Mouse (Mus musculus) kidney, adult 11 months (tissue): Measurements from ENCODE around the gene Numbl.

ENCODE experiments used
- DNase-seq: peaks from one replicate; pipeline ENCODE4 v3.0.0; 2022

The Numbl gene

DNA sequence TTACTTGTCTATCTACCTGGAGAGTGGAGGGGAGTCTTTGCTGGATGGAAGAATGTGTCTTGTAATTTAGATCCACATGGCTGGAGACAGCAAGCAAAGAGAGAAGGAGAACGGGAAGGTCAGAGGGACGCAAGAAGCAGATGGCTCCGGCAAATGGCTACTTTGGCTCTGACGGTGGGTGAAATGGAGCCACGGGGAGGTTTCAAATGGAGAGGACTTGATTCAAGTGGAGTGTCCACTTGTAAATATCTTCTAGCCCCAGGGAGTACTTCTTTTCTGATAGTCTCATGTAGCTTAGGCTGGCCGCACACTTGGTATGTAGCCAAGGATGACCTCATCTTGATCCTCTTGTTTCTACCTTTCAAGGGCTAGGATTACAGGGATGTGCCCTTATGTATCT is 40.6 kb downstream of the Numbl start:
- no peak for DNase-seq

DNA sequence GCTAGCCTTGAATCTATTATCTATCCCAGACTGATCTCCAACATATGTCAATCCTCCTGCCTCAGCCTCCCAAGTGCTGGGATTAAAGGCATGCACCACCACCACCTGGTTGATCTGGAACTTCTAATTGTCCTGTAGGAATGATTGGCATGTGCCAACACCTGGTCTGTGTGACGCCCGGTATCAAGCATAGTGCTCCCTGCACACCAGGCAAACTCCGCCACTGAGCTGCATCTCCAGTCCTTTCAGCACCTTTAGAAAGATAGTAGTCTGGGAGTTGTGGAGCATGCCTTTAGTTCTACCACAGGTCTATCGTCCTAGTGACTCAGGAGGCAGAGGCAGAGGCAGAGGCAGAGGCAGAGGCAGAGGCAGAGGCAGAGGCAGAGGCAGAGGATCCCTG is 42.1 kb downstream of the Numbl start:
- DNase-seq, result no peak

DNA sequence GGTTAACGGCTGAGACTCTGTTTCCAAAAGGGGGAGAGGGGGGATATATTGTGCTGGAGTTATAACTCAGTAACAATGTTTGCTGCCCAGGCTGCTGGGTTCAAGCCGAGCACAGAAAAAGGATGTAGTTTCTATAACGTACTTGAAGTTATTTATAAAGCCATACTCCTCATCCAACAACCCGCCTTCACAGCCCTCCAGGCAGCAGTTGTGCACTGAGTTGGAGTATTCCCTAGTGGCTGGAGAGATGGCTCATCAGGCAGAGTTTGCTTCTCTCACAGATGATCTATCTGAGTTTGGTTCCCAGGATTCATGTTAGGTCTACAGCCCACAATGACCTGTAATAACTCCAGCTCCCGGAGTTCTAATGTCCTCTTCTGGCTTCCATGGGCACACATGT is 42.6 kb downstream of the Numbl start:
- no peak for DNase-seq

DNA sequence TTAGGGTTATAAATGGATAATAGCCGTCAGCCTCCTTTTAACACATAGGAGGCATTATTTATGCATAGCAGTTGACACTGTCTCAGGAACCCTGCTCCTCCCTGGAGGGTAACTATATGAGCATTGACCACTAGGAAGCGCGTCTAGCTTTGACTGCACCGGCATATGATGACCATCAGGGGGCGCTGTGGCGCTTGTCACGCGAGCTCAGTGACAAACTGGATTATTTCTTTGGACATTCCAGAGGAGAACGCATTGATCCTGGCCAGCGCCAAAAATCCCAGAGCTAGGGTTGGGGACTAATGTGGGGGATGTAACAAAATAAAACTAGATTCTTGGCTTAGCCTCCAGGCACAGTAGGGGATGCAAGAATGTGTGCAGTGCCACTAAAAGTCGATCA is 43.9 kb downstream of the Numbl start:
- peak; percentile 54 for DNase-seq

DNA sequence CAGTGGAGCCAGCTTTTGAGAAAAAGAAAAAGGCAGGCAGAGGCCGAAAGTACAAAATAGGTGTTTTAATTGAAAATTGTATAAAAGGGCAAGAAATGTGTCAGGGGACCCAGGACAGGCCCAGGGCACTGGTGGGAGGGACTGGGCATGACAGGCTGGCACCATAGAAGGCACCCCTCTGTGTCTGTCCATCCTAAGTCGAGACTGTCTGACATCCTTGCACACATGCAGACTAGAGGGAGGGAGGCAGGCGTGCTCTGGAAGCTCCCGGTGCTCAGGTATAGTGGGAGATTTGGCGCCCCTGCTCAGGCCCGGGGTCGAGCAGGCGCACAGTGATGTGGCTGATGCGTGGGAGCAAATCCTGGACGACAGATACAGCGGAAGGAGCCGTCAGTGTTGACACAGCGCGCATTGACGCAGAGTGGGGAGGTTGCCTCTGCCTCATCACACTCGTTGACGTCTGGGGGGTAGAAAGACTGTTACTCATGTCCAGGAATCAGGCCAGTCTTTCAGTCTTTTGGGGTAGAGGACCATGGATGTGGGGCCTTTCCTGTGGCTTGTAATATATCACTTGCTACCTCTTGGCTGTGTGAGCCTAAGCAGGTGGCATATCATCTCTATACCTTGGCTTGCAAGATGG is 47.0 kb downstream of the Numbl start:
- no peak for DNase-seq

DNA sequence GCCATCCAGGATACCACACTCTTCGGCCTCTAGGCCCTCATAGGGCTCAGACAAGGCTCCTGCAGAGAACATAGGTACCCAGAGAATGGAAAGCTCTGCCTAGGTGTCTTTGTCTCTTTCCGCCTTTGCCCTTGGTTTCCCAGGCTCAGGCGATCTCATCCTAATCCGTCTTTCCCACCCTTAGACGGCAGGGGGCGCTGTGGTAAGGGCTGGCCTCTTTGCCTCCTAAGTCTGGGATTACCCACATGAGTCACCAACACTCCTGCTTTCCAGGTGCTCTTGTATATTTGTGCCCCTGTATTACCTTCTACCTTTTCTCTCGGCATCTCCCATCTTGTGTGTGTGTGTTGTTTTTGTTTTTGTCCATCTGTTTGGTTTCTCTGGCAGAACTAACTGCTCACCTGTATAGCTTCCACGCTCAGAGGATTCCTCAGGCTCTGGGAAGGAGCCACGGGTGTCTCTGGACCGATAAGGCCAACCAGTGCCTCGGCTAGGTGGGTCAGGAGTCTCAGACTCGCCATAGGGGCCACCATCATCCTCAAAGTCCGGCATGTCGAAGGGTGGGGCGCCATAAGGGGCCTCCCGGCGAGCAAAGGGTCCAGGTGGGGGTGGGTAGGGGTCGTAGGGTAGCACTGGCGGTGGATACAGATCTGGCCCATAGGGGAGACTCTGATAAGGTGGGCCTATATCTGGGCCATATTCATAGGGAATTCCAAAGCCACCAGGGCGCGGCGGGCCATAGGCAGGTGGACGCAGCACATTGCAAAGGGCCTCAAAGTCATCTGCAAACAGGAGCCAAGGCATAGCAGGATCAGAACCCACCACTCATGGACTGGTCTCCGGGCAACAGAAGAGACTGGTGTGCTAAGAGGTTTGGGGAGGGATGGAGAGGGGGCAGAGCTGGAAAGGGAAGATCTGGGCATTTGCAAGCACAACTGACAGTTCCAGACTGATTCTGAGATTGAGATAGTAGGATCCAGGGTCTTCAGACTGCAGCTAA is 48.2 kb downstream of the Numbl start:
- no peak for DNase-seq

DNA sequence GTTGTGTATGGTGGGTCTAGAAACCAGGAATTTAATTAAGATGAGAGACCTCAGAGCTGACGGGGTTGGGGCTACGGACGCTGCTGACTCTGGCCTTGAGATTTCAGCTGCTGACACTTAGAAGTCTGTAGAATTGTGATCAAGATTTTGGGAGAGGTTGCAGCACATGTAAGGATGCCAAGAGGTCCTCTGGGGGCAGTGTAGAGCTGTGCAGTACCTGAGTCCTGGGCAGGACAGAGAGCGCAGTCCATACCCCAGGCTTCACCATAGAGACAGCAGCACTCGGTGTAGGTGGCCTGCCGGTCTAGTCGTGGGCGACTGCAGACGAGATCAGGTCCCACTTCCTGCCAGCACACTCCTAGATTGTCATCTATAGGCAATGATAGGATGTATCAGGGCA is 49.3 kb downstream of the Numbl start:
- DNase-seq, result no peak

DNA sequence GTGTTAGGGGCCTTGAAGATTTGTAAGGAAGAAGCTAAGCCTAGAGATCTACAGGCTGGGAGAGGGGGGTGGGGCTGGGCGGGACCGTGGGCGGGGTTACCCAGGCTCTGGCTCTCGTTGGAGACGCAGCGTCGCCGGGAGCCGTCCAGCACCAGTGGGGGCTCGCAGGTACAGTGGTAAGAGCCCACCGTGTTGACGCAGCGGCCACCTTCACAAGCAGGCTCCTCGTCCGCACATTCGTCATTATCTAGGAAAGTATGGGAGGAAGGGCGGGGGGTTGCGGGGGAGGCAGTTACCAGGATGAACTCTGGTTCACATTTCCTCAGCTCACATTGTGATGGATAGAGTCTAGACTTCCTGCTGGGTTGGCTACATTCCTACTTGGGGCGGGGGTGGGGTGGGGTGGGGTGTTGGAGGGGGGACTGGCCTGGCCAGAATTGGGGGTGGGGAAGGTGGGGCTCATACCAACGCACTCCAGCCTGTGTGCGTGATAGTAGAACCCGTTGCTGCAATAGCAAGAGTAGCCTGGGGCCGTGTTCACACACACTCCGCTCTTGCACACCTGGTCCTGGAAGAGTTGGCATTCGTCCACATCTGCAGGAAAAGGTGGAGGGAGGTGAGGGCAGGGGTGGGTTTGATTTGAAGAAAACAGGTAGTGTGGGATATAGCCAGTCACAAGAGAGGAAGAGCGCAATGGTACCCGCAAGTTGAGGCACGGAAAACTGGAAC is 50.8 kb downstream of the Numbl start:
- no peak for DNase-seq

DNA sequence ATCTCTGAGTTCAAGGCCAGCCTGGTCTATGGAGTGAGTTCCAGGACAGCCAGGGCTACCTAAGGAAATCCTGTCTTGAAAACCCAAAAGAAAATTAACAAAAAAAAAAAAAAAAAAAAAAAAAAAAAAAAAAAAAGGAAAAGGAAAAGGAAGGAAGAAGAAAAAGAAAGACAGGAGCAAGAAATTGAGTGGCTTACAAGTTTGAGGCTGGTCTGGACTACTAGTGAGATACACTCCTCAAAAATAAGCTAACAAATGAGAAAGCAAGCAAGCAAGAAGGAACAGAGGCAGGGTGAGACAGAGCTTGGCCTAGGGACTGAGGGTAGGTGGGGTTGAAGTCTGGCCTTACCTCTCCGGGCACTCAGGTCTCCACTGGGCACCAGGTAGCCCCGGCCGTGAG is 51.6 kb downstream of the Numbl start:
- DNase-seq, result no peak

DNA sequence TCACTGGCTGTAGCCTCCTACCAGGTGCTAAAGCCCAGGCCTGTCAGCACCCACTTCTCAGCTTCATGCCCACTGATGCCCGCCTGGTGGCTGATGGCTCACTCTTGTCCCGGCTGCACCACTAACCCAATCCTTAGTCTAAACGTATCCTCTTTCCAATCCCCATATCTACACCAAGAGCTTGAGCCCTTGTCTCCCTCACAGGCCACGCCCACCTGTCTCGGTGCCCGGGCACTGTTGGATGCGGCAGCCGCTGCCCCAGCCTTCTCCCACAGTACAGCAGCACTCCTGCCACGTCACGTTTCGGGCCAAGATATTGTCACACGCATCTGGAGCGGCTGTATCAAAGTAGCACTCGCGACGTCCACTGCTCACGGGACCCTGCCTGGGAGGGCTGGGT is 52.1 kb downstream of the Numbl start:
- no peak for DNase-seq

DNA sequence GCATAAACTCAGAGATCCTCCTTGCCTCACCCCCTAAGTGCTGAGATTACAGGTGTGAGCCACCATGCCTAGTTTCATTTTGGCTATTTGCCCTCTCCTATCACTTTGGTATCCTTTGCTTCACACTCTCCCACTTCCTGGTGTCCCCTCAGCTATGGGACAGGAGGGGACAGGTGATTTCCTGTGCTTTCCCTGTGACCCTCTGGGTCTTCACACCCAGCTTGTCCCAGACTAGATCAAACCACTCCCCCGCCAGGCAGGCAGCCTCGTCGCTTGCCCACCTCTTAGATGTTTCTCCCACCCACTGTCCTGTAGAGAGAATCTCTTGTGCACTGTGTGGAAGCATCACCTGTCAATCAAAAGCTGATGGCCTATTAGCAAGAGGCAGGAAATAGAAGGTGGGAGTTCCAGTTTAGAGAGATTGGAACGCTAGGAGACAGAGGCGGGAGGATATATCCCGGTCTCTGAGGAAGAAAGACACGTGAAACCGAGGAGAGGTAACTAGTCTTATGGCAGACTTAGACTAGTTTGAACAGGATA is 52.8 kb downstream of the Numbl start:
- DNase-seq, result no peak

DNA sequence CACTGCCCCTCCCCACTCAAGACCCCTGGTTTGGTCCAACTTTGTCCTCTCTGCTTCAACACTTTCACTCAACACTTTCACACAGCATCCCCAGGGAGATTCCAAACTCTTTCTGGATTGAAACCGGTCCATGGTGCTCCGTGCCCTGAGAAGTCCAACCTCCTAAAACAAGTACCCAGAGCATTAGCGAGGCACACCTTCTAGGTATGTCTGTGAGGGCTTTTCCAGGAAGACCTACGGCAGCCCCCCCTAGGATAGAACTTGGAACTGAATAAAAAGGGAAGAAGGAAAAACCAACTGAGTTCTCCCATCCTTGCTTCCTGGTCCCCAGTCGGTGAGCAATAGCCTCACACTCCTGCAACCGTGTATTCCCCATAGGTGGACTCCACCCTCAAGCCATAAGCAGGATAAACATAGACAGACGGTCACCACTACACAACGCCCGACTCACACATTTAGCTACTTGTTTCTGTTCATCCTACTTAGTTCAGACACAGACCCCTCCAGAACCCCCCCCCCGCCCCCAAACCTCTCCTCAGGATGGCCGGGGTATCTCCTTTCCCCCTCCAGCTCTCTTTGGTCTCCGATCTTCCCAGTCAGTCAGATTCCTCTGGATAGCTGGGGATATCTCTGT is 53.5 kb downstream of the Numbl start:
- DNase-seq, result no peak

DNA sequence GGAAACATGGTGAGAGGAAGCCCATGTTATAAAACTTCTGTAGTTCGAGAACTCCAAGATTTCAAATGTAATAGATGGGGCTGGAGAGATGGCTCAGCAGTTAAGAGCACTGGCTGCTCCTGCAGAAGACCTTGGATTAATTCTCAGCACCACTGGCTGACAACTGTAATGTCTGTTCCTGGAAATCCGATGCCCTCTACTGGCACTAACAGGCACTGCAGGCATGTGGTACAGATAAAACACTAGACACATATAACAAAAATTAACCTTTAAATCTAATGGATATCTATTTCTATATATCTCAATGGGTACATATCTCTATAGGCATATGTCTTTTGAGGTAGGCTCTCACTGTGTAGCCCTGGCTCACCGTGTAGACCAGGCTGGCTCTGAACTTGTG is 56.2 kb downstream of the Numbl start:
- no peak for DNase-seq

DNA sequence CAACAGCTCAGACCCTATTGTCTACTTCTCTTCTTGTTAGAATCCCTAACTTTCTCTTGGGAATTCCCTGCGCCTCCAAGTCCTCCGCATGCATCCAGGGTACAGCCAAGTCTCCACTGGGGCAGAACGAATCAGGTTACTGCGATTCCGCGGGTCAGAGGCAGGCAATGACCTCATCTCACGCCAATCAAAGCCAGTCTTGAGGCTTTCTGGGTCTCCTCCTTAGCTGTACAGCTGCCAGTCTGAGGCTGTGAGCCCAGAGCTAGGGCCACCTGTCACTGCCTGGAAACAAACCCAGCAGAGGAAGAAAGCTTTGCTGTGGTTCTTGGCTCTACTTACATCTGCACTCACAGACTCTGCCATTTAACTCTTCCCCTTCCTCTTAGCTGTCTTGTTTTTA is 57.7 kb downstream of the Numbl start:
- peak; percentile 52 for DNase-seq

DNA sequence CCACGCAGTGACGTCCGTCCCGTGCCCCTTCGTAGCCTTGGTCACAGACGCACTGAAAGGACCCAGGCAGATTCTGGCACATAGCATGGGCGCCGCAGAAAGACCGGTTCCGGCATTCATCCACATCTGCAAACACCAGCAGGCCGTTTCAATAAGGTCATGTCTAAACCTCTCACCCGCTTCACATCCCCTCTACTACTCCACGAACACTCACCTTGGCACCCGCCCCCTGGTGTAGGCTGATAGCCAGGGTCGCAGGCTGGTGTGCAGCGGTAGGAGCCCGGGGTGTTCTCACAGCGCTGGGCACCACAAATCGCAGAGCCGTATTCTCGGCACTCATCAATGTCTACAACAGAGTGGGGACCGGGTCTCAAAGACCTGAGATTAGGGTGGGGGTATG is 61.2 kb downstream of the Numbl start:
- no peak for DNase-seq

DNA sequence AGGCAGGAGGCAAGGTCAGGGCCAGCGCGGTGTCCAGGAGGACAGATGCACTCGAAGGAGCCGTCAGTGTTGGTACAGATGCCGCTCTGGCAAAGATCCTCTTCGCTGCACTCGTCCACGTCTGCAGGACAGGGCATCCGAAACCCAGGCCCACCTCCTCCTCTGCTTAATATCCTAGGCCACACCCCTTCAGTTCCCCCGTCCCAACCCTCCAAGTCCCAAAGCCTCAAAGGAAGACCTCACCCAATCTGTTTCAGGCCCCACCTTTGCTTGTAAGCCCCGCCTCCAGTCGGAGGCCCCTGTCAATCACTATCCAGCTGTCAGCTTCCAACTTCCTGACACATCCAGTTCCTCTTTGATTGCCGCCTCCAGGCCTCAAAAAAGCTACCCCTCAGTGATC is 64.1 kb downstream of the Numbl start:
- no peak for DNase-seq

DNA sequence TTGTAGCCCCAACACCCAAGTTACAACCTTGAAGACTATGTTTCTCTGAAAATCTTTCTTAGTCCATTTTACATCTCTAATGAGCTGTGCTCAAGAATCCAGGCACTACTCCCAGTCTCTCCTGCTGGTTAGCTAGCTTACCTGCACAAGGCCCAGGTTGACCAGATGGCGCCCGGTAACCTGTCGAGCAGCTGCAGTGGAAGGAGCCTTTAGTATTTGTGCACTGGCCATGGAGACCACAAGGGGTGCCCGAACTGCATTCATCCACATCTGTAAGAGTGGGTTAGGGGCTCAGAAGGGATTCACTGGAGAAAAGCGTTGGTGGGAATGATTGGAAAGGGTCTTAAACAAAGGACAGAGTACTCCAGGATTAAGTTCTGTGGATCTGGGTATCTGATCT is 64.8 kb downstream of the Numbl start:
- DNase-seq, result no peak

DNA sequence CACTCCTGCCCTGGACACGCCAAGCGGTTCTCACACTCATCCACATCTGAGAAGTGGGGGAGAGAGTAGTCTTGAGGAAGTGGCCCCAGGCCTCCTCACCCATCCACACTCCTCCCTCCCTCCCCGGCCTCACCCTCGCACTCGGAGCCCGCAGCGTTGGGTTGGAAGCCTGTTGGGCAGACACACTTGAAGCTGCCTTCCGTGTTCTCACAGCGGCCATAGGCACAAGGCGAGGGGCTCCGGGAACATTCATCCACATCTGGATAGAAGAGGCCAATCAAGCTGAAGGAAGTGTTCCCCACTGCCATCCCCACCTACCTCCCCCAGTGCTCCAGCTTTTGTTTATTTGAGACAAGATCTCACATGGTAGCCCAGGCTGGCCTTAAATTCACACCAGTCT is 65.9 kb downstream of the Numbl start:
- DNase-seq, result no peak

DNA sequence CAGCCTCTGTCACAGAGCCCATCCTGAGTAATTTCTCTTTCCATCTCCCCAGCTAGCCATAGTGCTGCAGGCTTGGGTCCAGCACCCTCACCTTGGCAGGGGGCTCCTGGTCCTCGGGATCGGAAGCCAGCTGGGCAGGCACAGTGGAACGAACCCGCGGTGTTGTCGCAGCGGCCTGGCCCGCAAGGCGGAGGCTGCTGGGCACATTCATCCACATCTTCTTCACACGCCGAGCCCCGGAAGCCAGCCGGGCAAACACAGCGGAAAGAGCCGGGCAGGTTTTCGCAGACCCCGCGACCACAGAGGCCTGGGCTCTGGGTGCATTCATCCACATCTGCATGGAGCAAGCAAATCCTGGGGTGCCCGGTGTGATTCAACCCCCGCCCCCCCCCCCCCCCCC is 66.7 kb downstream of the Numbl start:
- no peak for DNase-seq

DNA sequence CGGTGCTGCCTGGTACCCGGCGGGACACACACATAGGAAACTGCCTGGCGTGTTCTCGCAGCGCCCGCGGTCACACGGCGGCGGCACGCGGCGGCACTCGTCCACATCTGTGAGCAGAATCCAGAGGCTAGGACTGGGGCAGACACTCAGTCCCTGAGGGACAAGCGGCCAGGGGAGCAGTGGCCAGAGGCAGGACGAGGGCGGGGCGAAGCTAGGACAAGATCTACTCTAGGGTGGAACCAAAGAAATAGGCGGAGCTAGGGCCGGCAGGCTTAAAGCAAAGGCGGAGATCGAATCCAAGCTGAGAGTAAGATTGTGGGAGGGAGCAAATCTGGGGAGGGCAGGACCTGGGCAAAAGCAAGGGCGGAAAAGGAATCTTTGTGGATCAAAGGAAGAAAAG is 67.5 kb downstream of the Numbl start:
- peak; percentile 80 for DNase-seq

DNA sequence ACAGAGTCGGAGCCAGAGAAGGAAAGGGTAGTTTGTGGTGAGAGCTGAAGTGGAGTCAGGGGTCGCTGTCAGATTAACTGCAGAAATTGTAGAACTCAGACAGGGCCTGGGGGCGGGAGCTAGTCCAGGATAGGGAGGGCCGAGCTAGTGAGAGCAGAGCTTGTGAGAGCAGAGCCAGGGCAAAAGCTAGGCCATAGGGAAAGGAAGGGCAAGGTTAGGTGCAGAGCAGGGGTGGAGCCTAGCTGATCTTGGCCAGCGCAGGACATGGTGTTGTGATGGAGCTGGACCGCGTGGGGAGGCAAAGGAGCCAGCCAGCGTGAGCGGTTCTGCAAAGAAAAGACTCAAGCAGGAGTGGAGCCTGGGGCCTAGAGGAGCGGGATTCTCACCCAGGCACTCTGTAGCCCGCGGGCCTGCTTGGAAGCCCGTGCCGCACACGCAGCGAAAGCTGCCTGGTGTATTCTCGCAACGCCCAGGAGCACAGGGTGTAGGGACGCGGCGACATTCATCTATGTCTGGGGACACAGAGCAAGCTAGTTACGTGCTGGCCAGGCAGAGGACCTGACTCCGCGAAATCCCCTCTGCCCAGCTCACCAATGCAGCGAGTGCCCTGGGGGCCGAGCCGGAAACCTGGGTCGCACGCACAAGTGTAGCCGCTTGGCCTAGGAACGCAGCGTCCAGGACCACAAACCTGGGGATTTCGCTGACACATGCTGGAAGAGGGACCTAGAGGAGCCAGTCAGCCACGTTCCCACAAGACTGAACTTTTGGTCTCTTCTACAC is 68.1 kb downstream of the Numbl start:
- peak; percentile 68 for DNase-seq

DNA sequence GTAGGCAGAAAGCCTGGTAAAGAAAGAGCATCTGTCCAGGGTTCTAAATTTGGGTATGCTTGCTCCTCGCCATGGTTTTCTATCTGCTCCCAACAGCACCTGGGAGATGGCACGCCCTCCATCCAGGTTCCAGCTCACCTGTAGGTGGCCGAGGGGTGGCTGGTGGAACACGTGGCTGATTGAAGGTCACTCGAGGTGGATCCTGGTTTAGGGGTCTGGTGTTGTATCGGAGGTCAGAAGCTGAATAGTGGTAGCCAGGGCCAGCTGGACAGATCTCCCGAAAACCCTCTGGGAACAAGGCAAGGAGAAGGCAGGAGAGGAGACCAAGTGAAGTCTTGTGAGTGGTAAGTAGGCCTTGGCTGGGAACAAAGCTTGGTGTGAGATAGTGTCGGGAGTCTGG is 69.3 kb downstream of the Numbl start:
- no peak for DNase-seq
